Mouse (Mus musculus): Measurements from ENCODE around the gene Itprip.
"Not testable (repeated sequence)": the region's sequence is repeated elsewhere in the genome, so short reads cannot be mapped to it uniquely, and the experiment has no call there.

Itprip gene

GRCm38 (mm10) chr19:47853951-47854795, 64.9 kb downstream of the Itprip start:
- peak; percentile 31 for DNase-seq (ENCODE audit: extremely low spot score, low spot score)

DNA sequence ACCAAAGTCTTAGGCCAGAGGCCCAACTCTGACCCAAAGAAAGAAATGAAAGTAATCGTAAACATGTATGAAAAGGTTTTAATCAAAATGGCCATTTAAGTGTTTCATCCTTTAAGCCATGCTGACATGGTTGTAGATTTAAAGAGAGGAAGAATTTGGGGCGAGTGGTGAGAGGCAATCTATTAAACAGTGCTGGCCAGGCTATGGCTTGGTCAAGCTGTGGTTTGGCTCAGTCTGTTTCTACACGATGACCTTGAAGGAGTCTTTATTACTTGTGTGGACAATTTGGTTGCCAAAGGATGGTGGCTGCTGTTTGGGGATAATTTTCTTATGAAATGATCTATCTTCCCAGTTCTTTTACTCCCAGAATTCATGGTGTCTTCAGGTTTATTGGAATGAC, 66.0 kb downstream of the Itprip start:
- DNase-seq (ENCODE audit: extremely low spot score, low spot score): no peak

DNA sequence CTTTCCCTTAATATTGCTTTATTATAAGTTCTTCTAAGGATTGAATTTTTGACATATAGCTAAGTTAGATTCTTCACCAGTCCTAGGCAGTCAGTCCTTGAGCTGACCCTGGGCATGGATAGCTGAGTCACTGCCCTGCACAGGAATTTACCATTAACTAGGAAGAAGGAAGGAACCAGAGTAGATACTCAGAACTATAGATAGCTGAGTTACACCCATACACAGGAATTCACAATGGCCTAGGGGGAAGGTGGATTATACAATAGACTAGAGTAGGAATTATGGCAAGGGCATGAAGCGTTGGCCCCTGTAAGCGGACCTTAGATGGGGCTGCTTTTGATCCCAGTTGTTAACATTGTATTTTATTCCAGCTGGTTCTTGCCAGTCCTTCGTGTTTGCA, 67.0 kb downstream of the Itprip start:
- not testable (repeated sequence) for DNase-seq (ENCODE audit: extremely low spot score, low spot score)

- DNase-seq (ENCODE audit: extremely low spot score, low spot score): no peak
Observed at GRCm38 (mm10) chr19:47849735-47850134, 69.4 kb downstream of the Itprip start.

Measured in neural tube, embryonic 10.5 days (tissue).